Mouse (Mus musculus) heart, postnatal 10 days (tissue): ENCODE measurements around the gene D10Wsu102e. TPM values are rescaled to one million over a fixed set of nuclear protein-coding genes. Genes with fewer than 3 reads are reported as not detected.
"Not testable (repeated sequence)": the region's sequence is repeated elsewhere in the genome, so short reads cannot be mapped to it uniquely, and the experiment has no call there.

ENCODE experiments used
- DNase-seq, 2 experiments: peaks; one replicate each; pipeline ENCODE4 v3.0.0; 2021
- intact Hi-C: fragments of 180-260 bp; cut with DNase I; formaldehyde crosslinking; loops from one replicate; pipeline ENCODE4 v1.15.1; 2025
- total RNA-seq, 2 experiments: library from RNA; stranded (reverse); gene quantifications; 2 replicates each; pipeline ENCODE4 v1.2.3; 2021

D10Wsu102e gene
- total RNA-seq, 2 experiments from 2014 or later, result 0.69 to 0.72 TPM

DNA sequence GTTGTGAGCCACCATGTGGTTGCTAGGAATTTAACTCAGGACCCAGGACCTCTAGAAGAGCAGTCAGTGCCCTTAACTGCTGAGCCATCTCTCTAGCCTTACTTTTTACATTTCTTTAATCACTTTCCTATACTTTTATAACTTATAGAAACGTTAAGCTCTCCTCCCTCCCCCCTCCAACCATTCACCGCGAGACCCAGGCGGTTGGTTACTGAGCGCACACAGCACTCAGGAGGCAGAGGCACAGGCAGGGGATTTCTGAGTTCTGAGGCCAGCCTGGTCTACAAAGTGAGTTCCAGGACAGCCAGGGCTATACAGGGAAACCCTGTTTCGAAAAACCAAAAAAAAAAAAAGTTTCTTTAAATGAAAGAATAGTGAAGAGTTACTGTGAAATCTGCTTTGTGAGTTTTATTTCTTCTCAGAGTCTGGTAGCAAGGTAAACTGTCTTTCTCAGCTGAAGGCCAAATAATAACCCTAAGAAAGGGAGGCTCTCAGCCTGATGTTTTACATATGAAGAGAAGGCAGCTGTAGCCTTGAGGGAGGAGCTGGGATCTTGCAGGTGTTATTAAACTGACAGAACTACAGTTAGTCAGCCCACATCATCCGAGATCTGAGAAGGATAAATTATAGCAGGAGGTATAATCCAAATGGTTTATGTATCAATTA lies 14.2 kb upstream of the D10Wsu102e start:
- intact Hi-C loops, result no loop called here

DNA sequence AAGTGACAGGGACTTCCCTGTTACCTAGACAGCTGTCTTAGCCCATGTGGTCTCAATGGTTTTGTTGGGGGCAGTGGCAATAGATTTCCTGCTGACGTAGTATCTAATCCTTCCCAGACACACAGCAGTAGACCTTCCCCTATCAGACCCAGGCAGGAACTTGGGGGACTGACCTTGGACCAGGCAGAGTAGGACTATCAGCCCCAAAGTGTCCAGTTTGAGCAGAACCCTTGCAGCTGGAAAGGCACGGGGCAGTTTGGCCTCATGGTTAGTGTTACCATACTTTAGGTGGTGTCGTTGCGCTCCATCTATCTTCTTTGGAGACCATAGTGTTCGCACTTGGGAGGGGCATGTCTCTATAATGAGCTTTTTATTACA lies 13.7 kb upstream of the D10Wsu102e start:
- intact Hi-C loops, result no loop called here

More for the DNA sequence above, 14.2 kb upstream of the D10Wsu102e start:
- DNase-seq, result no peak

DNA sequence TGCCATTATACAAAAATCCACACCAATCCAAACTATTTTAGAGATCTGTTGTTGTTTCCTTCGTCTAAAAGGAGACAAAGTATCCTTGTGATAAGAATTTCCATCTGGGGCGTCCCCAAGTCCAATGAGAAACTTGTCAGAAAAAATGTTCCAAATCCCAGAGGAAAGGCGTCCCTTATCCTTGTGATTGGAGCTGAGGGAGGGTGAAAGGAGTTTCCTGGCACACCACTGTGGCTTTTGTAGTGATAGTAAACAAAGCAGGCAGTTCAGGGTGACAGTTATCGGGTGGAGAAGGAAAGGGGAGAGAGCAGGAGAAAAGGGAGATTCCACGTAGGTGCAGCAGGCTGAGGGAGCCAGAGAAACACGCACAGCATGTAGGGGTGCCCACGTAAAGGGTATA lies 12.5 kb upstream of the D10Wsu102e start:
- intact Hi-C loops, result no loop called here
- no peak for DNase-seq

More for the DNA sequence above, 13.7 kb upstream of the D10Wsu102e start:
- DNase-seq, result no peak

- intact Hi-C loops, result no loop called here
- DNase-seq, result no peak
These were observed 9.3 kb upstream of the D10Wsu102e start for GRCm38 (mm10) chr10:83350689-83351088.

DNA sequence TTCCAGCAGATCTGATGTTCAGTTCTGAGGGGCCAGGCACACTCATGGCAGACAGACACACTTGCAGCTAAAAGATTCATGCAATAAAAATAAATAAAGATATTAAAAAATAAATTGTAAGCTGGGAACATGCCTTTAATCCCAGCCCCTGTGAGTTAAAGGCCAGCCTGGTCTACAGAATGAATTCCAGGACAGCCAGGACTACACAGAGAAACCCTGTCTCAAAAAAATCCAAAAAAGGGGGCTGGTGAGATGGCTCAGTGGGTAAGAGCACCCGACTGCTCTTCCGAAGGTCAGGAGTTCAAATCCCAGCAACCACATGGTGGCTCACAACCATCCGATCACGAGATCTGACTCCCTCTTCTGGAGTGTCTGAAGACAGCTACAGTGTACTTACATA lies 8.2 kb upstream of the D10Wsu102e start:
- intact Hi-C loops, DNase-seq: not testable (repeated sequence)

- peak; percentile 66 to 67 for DNase-seq
- intact Hi-C loops, result loop anchor here (2.0 kb wide), 1 partner anchor 443 kb away; no protein-coding TSS in a partner anchor
These were observed 6.2 kb upstream of the D10Wsu102e start for GRCm38 (mm10) chr10:83353680-83354332.

DNA sequence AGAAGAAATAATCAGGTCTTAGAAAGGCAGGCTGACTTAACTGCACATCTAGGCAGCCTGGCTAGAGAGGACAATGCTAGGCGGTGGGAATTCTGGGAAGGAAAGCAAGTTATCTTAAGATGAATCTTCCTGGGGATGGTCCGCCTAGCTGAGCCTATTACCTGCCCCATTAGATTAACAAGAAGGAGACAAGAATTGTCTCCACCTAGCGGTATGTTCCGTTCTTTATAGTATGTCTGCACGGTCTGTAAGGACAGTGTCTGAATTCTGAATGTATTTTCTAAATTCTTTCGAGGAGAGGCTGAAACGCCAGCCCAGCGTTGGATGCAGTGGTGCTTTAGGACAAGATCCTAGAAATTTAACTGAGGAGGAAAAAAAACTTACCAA lies 5.7 kb upstream of the D10Wsu102e start:
- intact Hi-C loops, result loop anchor here (2.0 kb wide), 1 partner anchor 444 kb away; no protein-coding TSS in a partner anchor
- DNase-seq, result peak in 1 of 2 experiments; percentile 41

GRCm38 (mm10) chr10:83356416-83356815 lies 3.6 kb upstream of the D10Wsu102e start:
- intact Hi-C loops, result loop anchor here (5.0 kb wide), 1 partner anchor 134 kb away; no protein-coding TSS in a partner anchor

GRCm38 (mm10) chr10:83359451-83359850 lies 570 bp upstream of the D10Wsu102e start:
- no peak for DNase-seq
- intact Hi-C loops, result loop anchor here (5.0 kb wide), 1 partner anchor 137 kb away; no protein-coding TSS in a partner anchor

More at GRCm38 (mm10) chr10:83356416-83356815, 3.6 kb upstream of the D10Wsu102e start:
- no peak for DNase-seq

- intact Hi-C loops, result loop anchor here (2.0 kb wide), 1 partner anchor 182 kb away; the partner anchor contains the start of gene Washc4
- DNase-seq, result no peak
These were observed 335 bp downstream of the D10Wsu102e start for GRCm38 (mm10) chr10:83360356-83360755.

GRCm38 (mm10) chr10:83361643-83362382 lies 1.8 kb downstream of the D10Wsu102e start:
- intact Hi-C loops, result loop anchor here (2.0 kb wide), 1 partner anchor 181 kb away; the partner anchor contains the start of gene Washc4
- DNase-seq, result peak; percentile 24 to 39

DNA sequence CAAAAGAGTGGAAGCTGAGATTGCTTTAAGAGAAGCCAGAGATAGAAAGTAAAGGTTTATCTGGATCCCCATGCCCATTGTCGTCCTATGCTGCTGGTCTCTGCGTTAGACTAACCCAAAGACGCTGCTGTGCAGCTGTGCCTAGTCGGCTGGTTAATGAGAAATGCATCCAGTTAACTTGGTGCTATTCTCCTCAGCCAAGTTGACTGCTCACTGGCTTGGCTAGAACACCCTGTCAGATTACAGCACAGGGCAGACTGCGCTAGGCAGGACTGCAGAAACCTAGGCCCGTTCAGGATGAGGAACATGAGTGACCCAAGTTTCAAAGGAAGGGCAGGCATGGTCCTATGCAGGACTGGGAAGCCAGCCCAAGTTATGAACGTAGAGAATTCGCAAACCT lies 3.4 kb downstream of the D10Wsu102e start:
- intact Hi-C loops, result no loop called here
- DNase-seq, result no peak

DNA sequence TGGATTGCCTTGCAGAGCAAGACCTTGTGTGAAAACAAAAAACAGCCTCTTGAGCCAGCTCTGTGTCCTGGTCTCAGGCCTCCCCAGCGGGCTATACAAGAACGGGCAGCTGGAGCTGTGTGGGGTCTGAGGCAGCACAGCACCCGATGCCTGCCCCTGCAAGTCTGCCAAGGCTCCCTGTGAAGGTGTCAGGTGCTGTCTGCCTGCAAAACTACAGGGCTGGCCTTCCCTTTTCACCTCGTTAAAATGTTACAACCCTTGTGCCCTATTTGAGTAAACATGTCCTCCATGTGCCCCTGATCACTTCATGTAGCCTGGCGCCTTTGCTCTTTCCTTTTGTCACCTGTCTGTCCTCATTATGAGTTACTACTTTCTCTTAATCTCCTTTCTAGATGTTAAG lies 8.9 kb downstream of the D10Wsu102e start:
- DNase-seq, result no peak
- intact Hi-C loops, result no loop called here

- no peak for DNase-seq
- intact Hi-C loops, result no loop called here
These were observed 14.1 kb downstream of the D10Wsu102e start for GRCm38 (mm10) chr10:83374045-83374656.

DNA sequence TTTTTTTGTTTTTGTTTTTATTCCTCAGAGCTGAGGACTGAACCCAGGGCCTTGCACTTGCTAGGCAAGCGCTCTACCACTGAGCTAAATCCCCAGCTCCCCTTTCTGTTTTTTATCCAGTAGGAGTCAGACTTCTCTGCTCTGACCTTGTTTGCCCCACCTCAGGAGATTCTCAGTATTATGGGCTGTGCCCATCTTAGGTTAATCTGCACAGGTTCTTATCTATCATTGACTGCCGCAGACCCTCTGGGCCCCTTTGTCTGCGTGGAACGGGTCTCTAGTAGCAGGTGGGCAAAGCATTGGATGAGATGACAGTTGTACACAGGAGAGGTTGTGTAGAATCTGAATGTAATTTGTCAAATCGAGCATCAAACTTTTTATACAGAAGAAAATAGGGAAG lies 15.4 kb downstream of the D10Wsu102e start:
- intact Hi-C loops, DNase-seq: not testable (repeated sequence)

- intact Hi-C loops, result no loop called here
- DNase-seq, result no peak
These were observed 17.1 kb downstream of the D10Wsu102e start for GRCm38 (mm10) chr10:83376911-83377682.

DNA sequence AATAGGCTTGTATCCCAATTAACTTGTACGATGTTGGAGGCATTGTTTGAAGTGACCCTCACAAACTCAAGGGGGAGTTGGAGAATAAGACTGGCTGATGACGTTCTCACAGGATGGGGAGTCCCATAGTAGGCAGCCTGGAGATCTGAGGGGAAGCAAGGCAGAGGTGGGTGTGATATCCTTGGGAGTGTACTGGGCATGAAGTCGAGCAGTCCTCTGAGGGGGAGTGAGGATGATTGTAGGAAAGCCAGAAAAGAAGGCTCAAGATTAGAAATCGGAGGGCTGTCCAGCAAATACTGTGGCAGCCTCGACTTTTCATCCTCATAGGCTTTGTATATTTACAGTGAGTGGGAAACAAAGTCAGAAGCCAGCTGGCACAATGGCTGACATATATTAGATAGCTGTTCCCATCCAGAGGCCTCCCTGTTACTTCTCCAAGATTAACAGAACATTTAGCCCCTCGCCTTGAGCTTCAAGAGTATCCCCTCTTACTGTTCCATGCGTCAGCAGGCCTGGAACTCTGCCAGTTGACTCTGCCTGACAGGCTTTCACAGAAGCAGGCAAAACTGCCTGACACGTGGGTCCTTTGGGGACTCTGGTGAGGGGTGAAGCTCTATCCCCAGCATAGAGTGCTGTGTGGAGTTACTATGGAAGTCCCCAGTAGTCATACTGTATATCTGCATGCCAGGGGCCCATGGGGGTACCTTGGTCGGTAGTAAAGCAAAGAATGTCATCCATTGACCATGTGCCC lies 18.2 kb downstream of the D10Wsu102e start:
- intact Hi-C loops, result no loop called here
- DNase-seq, result peak; percentile 45 to 49

- DNase-seq, result no peak
- intact Hi-C loops, result no loop called here
These were observed 20.5 kb downstream of the D10Wsu102e start for GRCm38 (mm10) chr10:83380501-83380900.

DNA sequence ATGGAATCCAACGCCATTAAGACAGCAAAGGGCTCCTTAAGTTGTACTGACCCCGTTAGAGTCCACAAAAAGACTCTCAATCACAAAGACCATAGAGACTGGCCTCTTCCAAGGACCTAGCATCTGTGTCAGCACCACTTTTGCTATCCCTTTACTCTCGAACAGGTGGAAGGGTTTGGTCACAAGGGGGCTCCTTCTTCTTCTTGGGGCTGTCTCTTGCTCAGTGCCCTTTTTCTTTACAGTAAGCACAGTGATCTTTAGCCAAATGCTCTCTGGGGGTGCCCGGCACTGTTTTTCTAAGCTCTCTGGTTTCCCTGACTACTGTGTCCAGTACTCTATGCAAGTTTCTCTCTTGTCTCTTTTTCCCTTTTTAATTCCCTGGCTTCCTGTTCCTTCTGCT lies 22.5 kb downstream of the D10Wsu102e start:
- no peak for DNase-seq
- intact Hi-C loops, result no loop called here
